Mouse (Mus musculus) CD4-positive naive resting alpha-beta T cell, adult 57 days (primary cell): Measurements from ENCODE around the gene Ube2q1. TPM values are rescaled to one million over a fixed set of nuclear protein-coding genes. Genes with fewer than 3 reads are reported as not detected.

Experiments
- total RNA-seq: library from RNA; stranded (reverse); gene quantifications from one replicate; pipeline ENCODE4 v1.2.4, GENCODE M21; 2023

Gene Ube2q1
- total RNA-seq: 84.0 TPM

GRCm38 (mm10) chr3:89772968-89773709 is at the start of gene Ube2q1:
Ube2q1 (plus strand) TSS chr3:89773616.

GRCm38 (mm10) chr3:89764119-89764724 is 9.2 kb upstream of the Ube2q1 start, which contains the start of gene Chrnb2:
Chrnb2 (minus strand) TSS chr3:89764632.

GRCm38 (mm10) chr3:89830815-89831591 is 57.6 kb downstream of the Ube2q1 start, which contains the start of gene She:
She (plus strand) TSS chr3:89831370.

Other genes starting within 250 kb of the Ube2q1 start
- 152 TPM for gene Adar, start 58.6 kb upstream of the Ube2q1 start, total RNA-seq
- 2.7 TPM for gene Chrnb2, start 9.0 kb upstream of the Ube2q1 start, total RNA-seq
- 1.8 TPM for gene She, start 57.8 kb downstream of the Ube2q1 start, total RNA-seq
- 186 TPM for gene Il6ra, start 139.6 kb downstream of the Ube2q1 start, total RNA-seq
- gene Atp8b2, start 189.9 kb downstream of the Ube2q1 start, total RNA-seq: 140 TPM
- gene Hax1, start 225.2 kb downstream of the Ube2q1 start, total RNA-seq: 58.9 TPM